Mouse (Mus musculus): ENCODE data around the gene Akr1b8. TPM values are rescaled to one million over a fixed set of nuclear protein-coding genes. Genes with fewer than 3 reads are reported as not detected.

Gene Akr1b8
- total and polyA plus RNA-seq, 3 experiments: 3.3 to 4.8 (median 3.5) TPM

DNA sequence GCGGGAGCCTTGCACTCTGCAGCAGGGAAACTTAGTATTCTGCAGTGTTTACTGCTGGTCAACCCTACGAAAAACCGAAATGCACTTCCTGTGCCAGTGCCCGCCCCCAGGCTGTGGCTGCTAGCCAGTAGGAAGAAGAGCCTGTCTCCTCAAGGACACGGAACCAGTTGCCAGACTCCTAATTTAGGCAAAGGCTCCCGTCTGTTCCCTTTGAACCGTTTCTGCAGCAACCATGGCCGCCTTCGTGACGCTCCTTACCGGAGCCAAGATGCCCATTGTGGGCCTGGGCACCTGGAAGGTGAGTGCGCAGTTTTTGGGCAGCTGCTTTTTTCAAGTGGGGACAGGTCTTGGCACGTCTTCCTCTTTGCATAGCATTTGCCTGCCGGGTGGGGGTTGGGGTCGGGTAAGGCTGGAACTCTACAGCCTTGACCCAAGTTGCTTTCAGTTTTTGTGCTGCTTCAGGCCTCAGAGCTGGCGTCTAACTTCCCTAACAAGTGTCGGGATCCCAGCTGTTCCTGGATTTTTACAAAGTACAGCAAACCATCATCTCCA is 30.3 kb downstream of the Akr1b8 start, which contains the start of gene Akr1b10:
TSS of gene Akr1b10 (plus strand) at position 109 of the 552 bp plus-strand sequence.
- Histone ChIP-seq H3K79me2 (replicated peaks; ENCODE audit: control insufficient read depth, insufficient read depth, low read length) (no peaks in the 10 kb centered on the region), H3K27me3 (ENCODE audit: control insufficient read depth, insufficient read depth, low read length) (no peaks in the 10 kb centered on the region), H3K4me3 (peak within 1 kb of the TSS; percentile 70), H3K27ac (peak within 1 kb of the TSS; percentile 86), H3K4me1 (ENCODE audit: control insufficient read depth, insufficient read depth, low read length) (no peaks in the 10 kb centered on the region; the same call in 1 of the 2 replicates), H3K36me3 (ENCODE audit: control insufficient read depth, insufficient read depth, low read length) (no peaks in the 10 kb centered on the region), H3K9ac (ENCODE audit: low read depth, low read length) (peak within 1 kb of the TSS; percentile 49)
- DNase-seq: peak; percentile 84 to 88
- intact Hi-C loops (cut with DNase I): no loop called here
- TF ChIP-seq CTCF (IDR thresholded peaks at IDR 0.05) (no peak), POLR2A (IDR thresholded peaks at IDR 0.05; ENCODE audit: insufficient read depth, low read depth, low read length) (peak; percentile 54; the same call in 1 of the 2 replicates), EP300 (IDR thresholded peaks at IDR 0.05; ENCODE audit: insufficient read depth, low read depth, low read length) (0 out of 2 replicates have a peak, but pooled peaks have one; percentile 5)
- under 1% methylated on average over 17 of the region's 17 CpGs for WGBS

DNA sequence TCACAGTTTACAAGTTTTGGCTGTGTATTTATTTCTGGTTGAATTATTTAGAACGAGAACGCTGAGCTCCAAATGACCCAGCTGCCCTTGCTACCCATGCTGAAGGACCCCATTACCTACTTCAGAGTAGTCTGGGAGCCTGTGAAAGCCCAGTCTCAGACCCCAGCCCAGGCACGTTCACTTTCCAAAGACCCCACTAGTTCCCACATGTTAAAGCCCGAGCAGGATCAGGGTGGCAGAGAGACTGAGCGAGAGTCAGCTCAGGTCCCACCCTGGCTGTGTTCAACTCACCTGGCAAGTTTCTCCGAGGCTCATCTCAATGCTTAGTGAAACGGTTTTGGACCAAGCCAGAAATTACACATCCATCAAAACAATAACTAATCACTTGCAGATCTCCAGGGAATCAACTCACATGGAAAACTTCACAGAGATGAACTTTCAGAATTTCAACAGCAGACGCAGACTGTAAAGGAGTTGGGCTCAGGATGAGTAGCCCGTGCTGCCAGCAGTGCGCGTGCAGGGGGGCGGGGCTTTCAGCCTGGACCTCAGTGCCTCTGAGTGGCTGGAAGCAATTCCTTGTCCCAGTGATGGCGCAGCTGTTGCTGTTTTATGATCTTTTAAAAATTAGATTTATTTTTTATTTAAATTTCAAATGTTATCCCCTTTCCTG is 30.9 kb downstream of the Akr1b8 start:
- no peaks in the 10 kb centered on the region; the same call in 1 of the 2 replicates for H3K36me3 ChIP-seq (ENCODE audit: control insufficient read depth, insufficient read depth, low read length)
- no peak for TF ChIP-seq POLR2A (IDR thresholded peaks at IDR 0.05; ENCODE audit: insufficient read depth, low read depth, low read length)
- peak overlapping the region; percentile 49 for H3K9ac ChIP-seq (ENCODE audit: low read depth, low read length)
- WGBS: 3% methylated on average over 13 of the region's 13 CpGs
- H3K4me1 ChIP-seq (ENCODE audit: control insufficient read depth, insufficient read depth, low read length): no peaks in the 10 kb centered on the region; the same call in 1 of the 2 replicates
- no peaks in the 10 kb centered on the region for H3K79me2 ChIP-seq (replicated peaks; ENCODE audit: control insufficient read depth, insufficient read depth, low read length)
- no peaks in the 10 kb centered on the region for H3K27me3 ChIP-seq (ENCODE audit: control insufficient read depth, insufficient read depth, low read length)
- intact Hi-C loops (cut with DNase I): no loop called here
- peak; percentile 70 to 72 for DNase-seq
- peak overlapping the region; percentile 70 for H3K4me3 ChIP-seq
- H3K27ac ChIP-seq: peak overlapping the region; percentile 86

DNA sequence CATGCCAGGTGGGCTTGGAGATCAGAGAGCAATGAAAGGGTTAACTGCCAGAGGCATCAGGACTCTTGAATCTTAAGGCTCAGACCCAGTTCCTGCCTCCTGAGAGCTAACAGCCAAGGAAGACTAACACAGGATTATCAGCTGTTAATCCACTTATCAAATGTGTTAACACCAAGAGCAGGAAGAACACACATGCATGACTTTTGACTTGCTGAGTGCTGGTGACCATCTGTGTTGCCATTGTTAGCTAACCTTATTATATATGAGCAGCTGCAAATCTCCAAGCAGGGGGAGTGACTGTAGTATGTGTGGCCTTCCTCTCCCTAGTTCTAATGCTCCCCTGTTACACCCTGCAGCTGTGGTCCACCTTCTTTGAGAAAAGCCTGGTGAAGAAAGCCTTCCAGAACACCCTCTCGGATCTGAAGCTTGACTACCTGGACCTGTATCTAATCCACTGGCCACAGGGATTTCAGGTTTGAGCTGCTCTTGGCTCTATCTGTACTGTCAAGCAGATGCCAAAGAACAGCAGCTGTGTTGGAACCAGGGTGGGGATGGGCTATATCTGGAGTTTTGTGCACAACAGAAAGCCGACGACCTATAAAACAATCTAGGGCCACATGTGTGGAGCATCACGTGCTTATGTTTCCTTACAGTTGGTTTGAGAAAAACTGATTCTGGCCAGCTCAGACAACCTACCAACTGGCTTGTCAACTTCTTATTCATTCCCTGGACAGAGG is 34.7 kb downstream of the Akr1b8 start:
- no peaks in the 10 kb centered on the region; the same call in 1 of the 2 replicates for H3K4me1 ChIP-seq (ENCODE audit: control insufficient read depth, insufficient read depth, low read length)
- no peak overlapping the region for H3K4me3 ChIP-seq
- H3K27me3 ChIP-seq (ENCODE audit: control insufficient read depth, insufficient read depth, low read length): no peaks in the 10 kb centered on the region
- no peak for DNase-seq
- intact Hi-C loops (cut with DNase I): no loop called here
- H3K27ac ChIP-seq: no peak overlapping the region
- no peaks in the 10 kb centered on the region for H3K79me2 ChIP-seq (replicated peaks; ENCODE audit: control insufficient read depth, insufficient read depth, low read length)
- H3K9ac ChIP-seq (ENCODE audit: low read depth, low read length): no peak overlapping the region
- 73% methylated on average over 4 of the region's 4 CpGs for WGBS
- TF ChIP-seq POLR2A (IDR thresholded peaks at IDR 0.05; ENCODE audit: insufficient read depth, low read depth, low read length) (no peak), CTCF (IDR thresholded peaks at IDR 0.05) (no peak), EP300 (IDR thresholded peaks at IDR 0.05; ENCODE audit: insufficient read depth, low read depth, low read length) (no peak)
- peaks cover 2% of the 10 kb centered on the region; the same call in 1 of the 2 replicates for H3K36me3 ChIP-seq (ENCODE audit: control insufficient read depth, insufficient read depth, low read length)

DNA sequence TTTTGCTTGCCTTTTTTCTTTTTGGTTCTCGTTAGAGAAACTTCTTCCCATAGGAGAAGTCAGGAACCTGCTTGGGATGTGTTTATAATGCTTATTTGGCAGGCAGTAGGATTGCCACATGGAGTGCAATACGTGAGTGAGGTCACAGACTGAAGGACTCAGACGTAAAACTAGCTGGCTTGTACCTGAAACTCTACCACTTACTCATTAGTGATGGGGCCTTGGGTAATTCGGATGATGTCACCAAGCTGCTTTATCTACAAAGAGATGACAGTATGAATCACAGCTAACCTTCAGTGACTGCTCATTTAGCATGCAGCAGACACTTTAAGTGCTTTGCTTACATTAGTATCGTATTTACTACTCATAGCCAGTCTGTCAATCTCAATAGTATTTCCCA is 42.0 kb downstream of the Akr1b8 start:
- H3K27ac ChIP-seq: no peak overlapping the region
- intact Hi-C loops (cut with DNase I): no loop called here
- no peak for DNase-seq
- no peak overlapping the region for H3K4me3 ChIP-seq
- WGBS: 81% methylated on average over 5 of the region's 5 CpGs
- no peaks in the 10 kb centered on the region for H3K27me3 ChIP-seq (ENCODE audit: control insufficient read depth, insufficient read depth, low read length)
- TF ChIP-seq EP300 (IDR thresholded peaks at IDR 0.05; ENCODE audit: insufficient read depth, low read depth, low read length): no peak
- TF ChIP-seq POLR2A (IDR thresholded peaks at IDR 0.05; ENCODE audit: insufficient read depth, low read depth, low read length): no peak
- no peak for TF ChIP-seq CTCF (IDR thresholded peaks at IDR 0.05)
- no peaks in the 10 kb centered on the region for H3K4me1 ChIP-seq (ENCODE audit: control insufficient read depth, insufficient read depth, low read length)
- H3K9ac ChIP-seq (ENCODE audit: low read depth, low read length): no peak overlapping the region
- H3K79me2 ChIP-seq (replicated peaks; ENCODE audit: control insufficient read depth, insufficient read depth, low read length): no peaks in the 10 kb centered on the region
- H3K36me3 ChIP-seq (ENCODE audit: control insufficient read depth, insufficient read depth, low read length): no peaks in the 10 kb centered on the region; the same call in 1 of the 2 replicates

DNA sequence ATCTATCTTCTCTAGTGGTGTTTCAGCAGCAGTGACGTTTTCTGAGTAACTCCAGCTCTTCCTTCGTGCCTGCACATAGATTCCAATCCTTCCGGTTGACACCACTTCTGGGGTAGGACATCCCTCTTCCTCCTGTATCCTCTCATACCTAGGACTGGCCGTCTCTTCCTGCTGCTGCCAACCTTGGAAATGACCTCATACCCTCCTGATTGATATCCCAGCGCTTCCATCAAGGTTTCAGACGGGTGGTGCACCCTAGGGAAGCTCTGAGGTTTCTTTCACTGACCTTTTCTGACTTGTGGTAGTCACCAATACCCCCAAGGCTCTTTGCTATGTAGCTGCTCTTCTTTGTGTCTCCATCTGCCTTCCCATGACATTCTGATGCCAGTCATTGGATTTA is 44.5 kb downstream of the Akr1b8 start:
- TF ChIP-seq POLR2A (IDR thresholded peaks at IDR 0.05; ENCODE audit: insufficient read depth, low read depth, low read length) (no peak), EP300 (IDR thresholded peaks at IDR 0.05; ENCODE audit: insufficient read depth, low read depth, low read length) (no peak), CTCF (IDR thresholded peaks at IDR 0.05) (no peak)
- WGBS: 61% methylated on average over 6 of the region's 6 CpGs
- H3K36me3 ChIP-seq (ENCODE audit: control insufficient read depth, insufficient read depth, low read length): no peaks in the 10 kb centered on the region; the same call in 1 of the 2 replicates
- intact Hi-C loops (cut with DNase I): no loop called here
- no peaks in the 10 kb centered on the region for H3K4me1 ChIP-seq (ENCODE audit: control insufficient read depth, insufficient read depth, low read length)
- H3K27me3 ChIP-seq (ENCODE audit: control insufficient read depth, insufficient read depth, low read length): no peaks in the 10 kb centered on the region
- H3K79me2 ChIP-seq (replicated peaks; ENCODE audit: control insufficient read depth, insufficient read depth, low read length): no peaks in the 10 kb centered on the region
- H3K9ac ChIP-seq (ENCODE audit: low read depth, low read length): no peak overlapping the region
- DNase-seq: no peak
- H3K27ac ChIP-seq: no peak overlapping the region
- no peak overlapping the region for H3K4me3 ChIP-seq

Data from heart, adult 2 months (tissue).